Mouse (Mus musculus) cerebellum, adult 2 months (tissue): Measurements from ENCODE around the gene Crtc2. TPM values are rescaled to one million over a fixed set of nuclear protein-coding genes. Genes with fewer than 3 reads are reported as not detected.

Experiments
- DNase-seq, 2 experiments: peaks; one replicate each; pipeline ENCODE4 v3.0.0; 2021
- H3K27ac ChIP-seq: fragments of 200-500 bp; 2 replicates; pipeline ENCODE4 v1.5.1; 2012; ENCODE audit warnings: low read length, control low read depth, inconsistent platforms; ENCODE audit not compliant: insufficient read depth
- H3K27me3 ChIP-seq: fragments of 200-500 bp; 2 replicates; pipeline ENCODE4 v1.6.1; 2012; ENCODE audit warnings: inconsistent platforms, mild to moderate bottlenecking, low read length, moderate library complexity; ENCODE audit not compliant: control insufficient read depth, insufficient read depth
- H3K4me1 ChIP-seq: fragments of 200-500 bp; 2 replicates; pipeline ENCODE4 v1.6.1; 2011; ENCODE audit warnings: low read length; ENCODE audit not compliant: control insufficient read depth, insufficient read depth
- H3K4me3 ChIP-seq: fragments of 200-500 bp; replicated peaks from 2 replicates; pipeline ENCODE3; 2011; ENCODE audit warnings: mild to moderate bottlenecking, low read depth, low read length, control low read depth; ENCODE audit not compliant: insufficient read depth
- CTCF ChIP-seq: fragments of 200-500 bp; IDR thresholded peaks from 2 replicates; pipeline ENCODE4 v1.5.1; 2011; ENCODE audit warnings: low read depth, mild to moderate bottlenecking, control low read depth, low read length, moderate library complexity, borderline replicate concordance; ENCODE audit not compliant: insufficient read depth
- POLR2A ChIP-seq: fragments of 200-500 bp; IDR thresholded peaks from 2 replicates; pipeline ENCODE4 v1.6.1; 2011; ENCODE audit warnings: low read length, control low read depth, borderline replicate concordance; ENCODE audit not compliant: insufficient read depth
- WGBS: fragments of 180-500 bp; shearing (Covaris S2); methylation state at CpG from one replicate; pipeline ENCODE4 v1.1.7; 2018; 5-methylcytosine and 5-hydroxymethylcytosine counted together
- polyA plus RNA-seq: library from polyadenylated mRNA; depleted of rRNA; stranded (reverse); fragments of >200 nt; gene quantifications from 2 replicates; pipeline ENCODE4 v1.2.3, GENCODE M21; 2012; rRNA removed

Crtc2 gene
- polyA plus RNA-seq, 1 experiment, result 78.2 TPM

GRCm38 (mm10) chr3:90292345-90293275 is 38.6 kb downstream of the Crtc2 start, which contains the start of gene Gatad2b:
Gene Gatad2b (plus strand): TSS chr3:90293178.
- under 1% methylated on average over 43 of the region's 47 CpGs for WGBS
- peak; percentile 99 to 100 for DNase-seq
- Histone ChIP-seq H3K4me3 (peak within 1 kb of the TSS; percentile 94), H3K27ac (peak within 1 kb of the TSS; percentile 92), H3K27me3 (no peaks in the 10 kb centered on the region), H3K4me1 (no peaks in the 10 kb centered on the region; the same call in 1 of the 2 replicates)
- TF ChIP-seq POLR2A, result peak; percentile 65; the same call in 1 of the 2 replicates
- TF ChIP-seq CTCF, result no peak

- H3K27me3 ChIP-seq, result no peaks in the 10 kb centered on the region
- WGBS, result 2% methylated on average over 63 of the region's 68 CpGs
- DNase-seq, result peak; percentile 56 to 62
- no peaks in the 10 kb centered on the region; the same call in 1 of the 2 replicates for H3K4me1 ChIP-seq
- peak overlapping the region; percentile 94 for H3K4me3 ChIP-seq
- H3K27ac ChIP-seq, result peak overlapping the region; percentile 82; the same call in 1 of the 2 replicates
- TF ChIP-seq CTCF, result no peak
- TF ChIP-seq POLR2A, result no peak
These were observed 39.5 kb downstream of the Crtc2 start for GRCm38 (mm10) chr3:90293352-90294063.

GRCm38 (mm10) chr3:90294064-90294440 is 40.1 kb downstream of the Crtc2 start:
- H3K4me3 ChIP-seq, result peak overlapping the region; percentile 94
- 2% methylated on average over 11 of the region's 11 CpGs for WGBS
- H3K27ac ChIP-seq, result peak overlapping the region; percentile 47; the same call in 1 of the 2 replicates
- no peaks in the 10 kb centered on the region for H3K27me3 ChIP-seq
- TF ChIP-seq CTCF (no peak), POLR2A (no peak)
- no peaks in the 10 kb centered on the region; the same call in 1 of the 2 replicates for H3K4me1 ChIP-seq
- peak in 1 of 2 experiments; percentile 23 for DNase-seq

- DNase-seq, result no peak
- no peaks in the 10 kb centered on the region for H3K27me3 ChIP-seq
- WGBS, result 33% methylated on average over 2 of the region's 2 CpGs
- H3K27ac ChIP-seq, result no peak overlapping the region
- TF ChIP-seq CTCF (no peak), POLR2A (no peak)
- H3K4me1 ChIP-seq, result no peaks in the 10 kb centered on the region; the same call in 1 of the 2 replicates
- peak overlapping the region; percentile 94 for H3K4me3 ChIP-seq
These were observed 40.7 kb downstream of the Crtc2 start for GRCm38 (mm10) chr3:90294651-90295050.

- TF ChIP-seq POLR2A (no peak), CTCF (no peak)
- Histone ChIP-seq H3K27me3 (no peaks in the 10 kb centered on the region), H3K4me3 (no peak overlapping the region), H3K27ac (no peak overlapping the region), H3K4me1 (peaks cover 4% of the 10 kb centered on the region)
- DNase-seq, result no peak
- WGBS, result 24% methylated on average over 3 of the region's 3 CpGs
These were observed 51.8 kb downstream of the Crtc2 start for GRCm38 (mm10) chr3:90305801-90306200.

- TF ChIP-seq POLR2A, result no peak
- TF ChIP-seq CTCF, result no peak
- Histone ChIP-seq H3K4me3 (no peak overlapping the region), H3K4me1 (peaks cover 4% of the 10 kb centered on the region), H3K27me3 (no peaks in the 10 kb centered on the region), H3K27ac (no peak overlapping the region)
- DNase-seq, result no peak
These were observed 55.6 kb downstream of the Crtc2 start for GRCm38 (mm10) chr3:90309589-90309988.

- H3K4me1 ChIP-seq, result no peaks in the 10 kb centered on the region
- DNase-seq, result no peak
- no peak overlapping the region for H3K27ac ChIP-seq
- TF ChIP-seq CTCF, result peak; percentile 19; the same call in 1 of the 2 replicates
- no peak for TF ChIP-seq POLR2A
- H3K4me3 ChIP-seq, result no peak overlapping the region
- no peaks in the 10 kb centered on the region for H3K27me3 ChIP-seq
These were observed 59.4 kb downstream of the Crtc2 start for GRCm38 (mm10) chr3:90313367-90313766.

Other genes with a start within 250 kb of the Crtc2 start
- gene 4933434E20Rik, start 202.5 kb upstream of the Crtc2 start, polyA plus RNA-seq, result 112 and 116 TPM in 2 replicates
- gene Ubap2l, start 201.5 kb upstream of the Crtc2 start, polyA plus RNA-seq, result 90.4 and 102 TPM in 2 replicates
- 120 and 124 TPM in 2 replicates for gene Tpm3, start 181.5 kb upstream of the Crtc2 start, polyA plus RNA-seq
- gene Nup210l, start 150.0 kb upstream of the Crtc2 start, polyA plus RNA-seq, result 0.16 and 0.27 TPM in 2 replicates
- 1,034 and 1,060 TPM in 2 replicates for gene Rps27, start 40.5 kb upstream of the Crtc2 start, polyA plus RNA-seq
- gene Rab13, start 40.5 kb upstream of the Crtc2 start, polyA plus RNA-seq, result 10.2 and 11.2 TPM in 2 replicates
- 66.9 and 69.1 TPM in 2 replicates for gene Jtb, start 22.6 kb upstream of the Crtc2 start, polyA plus RNA-seq
- 0.23 and 0.51 TPM in 2 replicates for gene Creb3l4, start 10.7 kb upstream of the Crtc2 start, polyA plus RNA-seq
- gene Slc39a1, start 6.0 kb upstream of the Crtc2 start, polyA plus RNA-seq, result 35.8 and 38.7 TPM in 2 replicates
- gene Dennd4b, start 11.0 kb downstream of the Crtc2 start, polyA plus RNA-seq, result 65.4 and 77.0 TPM in 2 replicates
- 33.3 and 40.7 TPM in 2 replicates for gene Gatad2b, start 39.0 kb downstream of the Crtc2 start, polyA plus RNA-seq
- 6.1 and 7.1 TPM in 2 replicates for gene Slc27a3, start 135.8 kb downstream of the Crtc2 start, polyA plus RNA-seq
- gene Ints3, start 179.5 kb downstream of the Crtc2 start, polyA plus RNA-seq, result 48.5 and 51.4 TPM in 2 replicates
- 16.1 TPM in 2 replicates for gene Npr1, start 211.7 kb downstream of the Crtc2 start, polyA plus RNA-seq
- 98.7 and 107 TPM in 2 replicates for gene Ilf2, start 222.0 kb downstream of the Crtc2 start, polyA plus RNA-seq
- 77.6 and 82.4 TPM in 2 replicates for gene Snapin, start 236.9 kb downstream of the Crtc2 start, polyA plus RNA-seq